Mouse (Mus musculus): ENCODE data around the gene Armh2.
"Not testable (repeated sequence)": the region's sequence is repeated elsewhere in the genome, so short reads cannot be mapped to it uniquely, and the experiment has no call there.

Gene Armh2

GRCm38 (mm10) chr13:24757820-24758564 is 17.0 kb downstream of the Armh2 start:
- no peak for DNase-seq (ENCODE audit: low read depth)

- no peak for DNase-seq (ENCODE audit: low read depth)
Measured at GRCm38 (mm10) chr13:24759451-24759850, 18.4 kb downstream of the Armh2 start.

GRCm38 (mm10) chr13:24760351-24760870 is 19.4 kb downstream of the Armh2 start:
- no peak for DNase-seq (ENCODE audit: low read depth)

GRCm38 (mm10) chr13:24761083-24761402 is 20.0 kb downstream of the Armh2 start:
- DNase-seq (ENCODE audit: low read depth), result no peak

- peak; percentile 97 for DNase-seq (ENCODE audit: low read depth)
Measured at GRCm38 (mm10) chr13:24761403-24762227, 20.6 kb downstream of the Armh2 start, which contains the start of gene Gmnn. Gmnn (minus strand) TSS chr13:24761923.

- no peak for DNase-seq (ENCODE audit: low read depth)
Measured at GRCm38 (mm10) chr13:24762254-24762653, 21.2 kb downstream of the Armh2 start.

- not testable (repeated sequence) for DNase-seq (ENCODE audit: low read depth)
Measured at GRCm38 (mm10) chr13:24767809-24768208, 26.8 kb downstream of the Armh2 start.

GRCm38 (mm10) chr13:24771482-24771881 is 30.4 kb downstream of the Armh2 start:
- not testable (repeated sequence) for DNase-seq (ENCODE audit: low read depth)

GRCm38 (mm10) chr13:24776146-24776844 is 35.3 kb downstream of the Armh2 start:
- DNase-seq (ENCODE audit: low read depth), result peak; percentile 92

GRCm38 (mm10) chr13:24778026-24778425 is 37.0 kb downstream of the Armh2 start:
- no peak for DNase-seq (ENCODE audit: low read depth)

- DNase-seq (ENCODE audit: low read depth), result peak; percentile 70
Measured at GRCm38 (mm10) chr13:24778706-24779380, 37.8 kb downstream of the Armh2 start.

- DNase-seq (ENCODE audit: low read depth), result no peak
Measured at GRCm38 (mm10) chr13:24781916-24782315, 40.9 kb downstream of the Armh2 start.

GRCm38 (mm10) chr13:24786014-24786490 is 45.0 kb downstream of the Armh2 start:
- DNase-seq (ENCODE audit: low read depth), result peak; percentile 91

- no peak for DNase-seq (ENCODE audit: low read depth)
Measured at GRCm38 (mm10) chr13:24787477-24787876, 46.4 kb downstream of the Armh2 start.

GRCm38 (mm10) chr13:24791349-24791748 is 50.3 kb downstream of the Armh2 start:
- DNase-seq (ENCODE audit: low read depth), result no peak

- no peak for DNase-seq (ENCODE audit: low read depth)
Measured at GRCm38 (mm10) chr13:24792411-24793045, 51.5 kb downstream of the Armh2 start.

All from induced T-regulatory cell, adult 2 months (primary cell).